20 mouse cellular contexts compared by ENCODE assay signal in genomic region chr10:43093440-43093839, GRCm38 (mm10).
DNase-seq lines count a peak whose midpoint lies in the region; ATAC-seq and TF ChIP-seq lines count a peak whose summit lies in the region.
"Had no signal": no experiment of that assay in that cellular context is flagged by ENCODE, and none has a peak within 500 bp of the region (broad histone marks: within the 10 kb centered on the region; RNA-seq: fewer than 3 reads in every experiment).

No protein-coding gene starts in this region.

- H3K4me3 ChIP-seq in forebrain, postnatal 0 days (ENCODE audit: low read depth, low read length), result no peak overlapping the region
- H3K4me3 ChIP-seq: embryonic facial prominence, embryonic 10.5 days; erythroblast, embryonic 14.5 days; heart, adult 2 months; limb, embryonic 12.5 days; megakaryocyte, embryonic 14.5 days had no signal

- no peaks in the 10 kb centered on the region for H3K9me3 ChIP-seq in forebrain, postnatal 0 days (ENCODE audit: low read length)
- H3K9me3 ChIP-seq: embryonic facial prominence, embryonic 10.5 days; limb, embryonic 12.5 days had no signal

- H3K4me1 ChIP-seq in forebrain, postnatal 0 days (ENCODE audit: insufficient read depth), result 0 out of 2 replicates have a peak, but pooled peaks cover 3% of the 10 kb centered on the region
- H3K4me1 ChIP-seq: megakaryocyte, embryonic 14.5 days had no signal

- intact Hi-C loops in left cerebral cortex, postnatal 14 days (cut with DNase I), result no loop called here
- intact Hi-C loops in gastrocnemius, postnatal 14 days (cut with DNase I; ENCODE audit: low total_unique reads), result no loop called here

- peak; percentile 17 for TF ChIP-seq CTCF in forebrain, postnatal 0 days (IDR thresholded peaks at IDR 0.05; ENCODE audit: low read depth)

- H3K4me2 ChIP-seq in forebrain, postnatal 0 days (ENCODE audit: low read depth), result no peak overlapping the region
- H3K4me2 ChIP-seq: limb, embryonic 12.5 days had no signal

- no peaks in the 10 kb centered on the region for H3K36me3 ChIP-seq in forebrain, postnatal 0 days (ENCODE audit: insufficient read depth)

- DNase-seq in frontal cortex, postnatal 25 days (ENCODE audit: low spot score in 2 of 2), result no peak
- peak; percentile 27 to 39 for DNase-seq in left cerebral cortex, adult 18-20 months (ENCODE audit: low spot score in 2 of 2)
- DNase-seq in left cerebral cortex, postnatal 14 days (ENCODE audit: low spot score in 2 of 2), result no peak
- DNase-seq in R1 (ENCODE audit: low read depth, low spot score), result peak; percentile 29
- peak; percentile 68 for DNase-seq in forebrain, postnatal 0 days
- DNase-seq in adrenal gland, postnatal 4 days (ENCODE audit: low spot score in 2 of 2), result no peak
- no peak for DNase-seq in gastrocnemius, postnatal 14 days
- DNase-seq: adrenal gland, postnatal 36 days; cerebellum, postnatal 36 days; heart, adult 2 months; kidney, adult 2 months; kidney, postnatal 4 days; lung, postnatal 10 days; thymus, postnatal 25 days had no signal

- ATAC-seq in frontal cortex, adult (ENCODE audit: low TSS enrichment), result peak; percentile 71
- peak; percentile 75 for ATAC-seq in forebrain, postnatal 0 days

- no peaks in the 10 kb centered on the region for H3K27me3 ChIP-seq in forebrain, postnatal 0 days (ENCODE audit: insufficient read depth, low read length)

- no peak overlapping the region for H3K9ac ChIP-seq in forebrain, postnatal 0 days
- H3K9ac ChIP-seq: limb, embryonic 12.5 days; liver, embryonic 14.5 days had no signal

- peak overlapping the region; percentile 45; the same call in 1 of the 2 replicates for H3K27ac ChIP-seq in forebrain, postnatal 0 days (ENCODE audit: low read depth, low read length)
- H3K27ac ChIP-seq: embryonic facial prominence, embryonic 10.5 days; heart, adult 2 months; limb, embryonic 12.5 days; liver, embryonic 14.5 days had no signal

- WGBS in forebrain, postnatal 0 days, result 56% methylated on average over 10 of the region's 10 CpGs

Comparison
In these comparisons a context has a peak if more than half of its experiments do, and no peak if none do; other contexts are left out.
1. DNase-seq: peak in left cerebral cortex, adult 18-20 months (2 of 2), R1 (single experiment) and forebrain, postnatal 0 days (single experiment); none in frontal cortex, postnatal 25 days (0 of 2), left cerebral cortex, postnatal 14 days (0 of 2), adrenal gland, postnatal 4 days (0 of 2) and gastrocnemius, postnatal 14 days (single experiment).